Mouse (Mus musculus): ENCODE data around the gene Zfp626.
"Not testable (repeated sequence)": the region's sequence is repeated elsewhere in the genome, so short reads cannot be mapped to it uniquely, and the experiment has no call there.

Gene Zfp626

DNA sequence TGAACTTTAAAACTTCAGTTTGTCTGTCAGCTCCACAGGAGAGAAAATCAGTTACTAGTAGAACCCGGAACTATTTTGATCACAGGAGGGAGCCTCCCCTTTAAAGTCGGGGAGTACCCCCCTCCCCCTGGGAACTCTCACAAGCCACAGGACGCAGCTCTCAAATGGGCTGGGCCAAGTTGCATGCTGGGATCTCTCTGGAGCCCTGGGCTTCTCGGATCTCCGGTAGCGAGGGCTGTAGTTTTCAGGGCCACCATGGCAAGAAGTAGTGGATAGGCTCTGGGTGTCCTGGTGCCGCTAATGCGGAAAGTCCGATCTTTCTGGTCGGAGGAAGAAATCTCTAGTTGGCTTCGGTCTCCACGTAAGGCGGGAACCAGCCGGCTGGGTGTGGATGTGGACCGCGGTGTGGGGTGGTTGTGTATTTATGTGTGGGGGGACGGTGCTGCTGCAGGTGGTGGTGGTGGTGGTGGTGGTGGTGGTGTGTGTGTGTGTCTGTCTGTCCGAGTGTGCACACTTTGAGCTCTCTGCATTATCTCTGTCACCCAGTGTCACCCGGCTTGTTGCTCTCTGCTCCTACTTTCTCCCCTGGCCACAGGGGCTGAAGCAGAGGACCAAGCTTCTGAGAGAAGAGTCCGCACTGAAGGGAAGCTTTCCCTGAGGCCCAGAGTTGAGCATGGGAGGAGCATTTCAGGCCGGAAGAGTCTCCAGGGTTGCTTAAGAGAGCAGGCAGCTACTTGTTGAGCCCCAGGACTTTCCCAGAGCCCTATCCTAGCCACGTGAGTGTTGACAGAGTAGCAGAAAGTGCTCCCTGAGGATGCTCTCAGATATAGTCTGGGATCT, 53.6 kb downstream of the Zfp626 start:
- DNase-seq: peak; percentile 83

DNA sequence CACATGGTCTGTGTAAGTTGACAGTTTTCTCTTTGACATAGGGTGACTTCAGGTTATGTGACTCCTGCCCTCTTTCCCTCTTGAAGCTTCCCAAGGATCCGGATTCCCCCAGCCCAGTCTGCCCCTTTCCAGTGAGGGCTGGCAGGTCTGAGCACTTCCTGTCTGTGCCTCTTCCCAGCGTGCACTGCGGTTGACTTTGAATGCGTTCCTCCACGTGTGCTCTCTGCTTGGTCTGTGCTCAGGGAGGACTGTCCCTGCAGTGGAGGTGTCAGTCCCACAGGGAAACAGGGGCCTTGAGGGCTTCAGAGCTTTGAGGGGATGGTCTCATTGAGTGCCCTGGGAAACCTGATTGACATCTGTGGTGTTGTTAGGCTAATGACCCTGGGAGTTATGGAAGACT, 55.6 kb downstream of the Zfp626 start:
- not testable (repeated sequence) for DNase-seq
